Mouse (Mus musculus): ENCODE results near the gene B3gat2. TPM values are rescaled to one million over a fixed set of nuclear protein-coding genes. Genes with fewer than 3 reads are reported as not detected.
A peak's percentile ranks its signal among the peaks of the same experiment; 100 is the strongest.

Gene B3gat2
- total and polyA plus RNA-seq, 2 experiments = under 0.01 TPM; not detected in 1

GRCm38 (mm10) chr1:23798306-23798705 is 36.8 kb downstream of the B3gat2 start:
- no peak overlapping the region for H3K27ac ChIP-seq (replicated peaks; ENCODE audit: insufficient read depth, low read depth, low read length)
- TF ChIP-seq CTCF (IDR thresholded peaks at IDR 0.05; ENCODE audit: low read depth, low read length) (no peak), POLR2A (IDR thresholded peaks at IDR 0.05; ENCODE audit: extremely low read depth, insufficient read depth, low read length) (no peak)
- no peak for DNase-seq (ENCODE audit: extremely low read depth, low read depth, low spot score)
- no peaks in the 10 kb centered on the region for H3K36me3 ChIP-seq (ENCODE audit: control insufficient read depth, insufficient read depth, low read length)
- H3K27me3 ChIP-seq (ENCODE audit: control insufficient read depth, insufficient read depth, low read length) = no peaks in the 10 kb centered on the region
- H3K79me2 ChIP-seq (ENCODE audit: control insufficient read depth, insufficient read depth, low read length) = no peaks in the 10 kb centered on the region
- no peak overlapping the region for H3K4me3 ChIP-seq (ENCODE audit: insufficient read depth, low read depth, low read length)
- H3K9ac ChIP-seq (ENCODE audit: low read depth, low read length) = no peak overlapping the region
- 88% methylated on average over 9 of the region's 9 CpGs for WGBS
- no peaks in the 10 kb centered on the region for H3K4me1 ChIP-seq (ENCODE audit: control insufficient read depth, insufficient read depth, low read length)

GRCm38 (mm10) chr1:23821615-23822014 is 60.1 kb downstream of the B3gat2 start:
- H3K36me3 ChIP-seq (ENCODE audit: control insufficient read depth, insufficient read depth, low read length) = no peaks in the 10 kb centered on the region
- H3K4me3 ChIP-seq (ENCODE audit: insufficient read depth, low read depth, low read length) = no peak overlapping the region
- no peak for DNase-seq (ENCODE audit: extremely low read depth, low read depth, low spot score)
- H3K79me2 ChIP-seq (ENCODE audit: control insufficient read depth, insufficient read depth, low read length) = no peaks in the 10 kb centered on the region
- no peak overlapping the region for H3K9ac ChIP-seq (ENCODE audit: low read depth, low read length)
- TF ChIP-seq POLR2A (IDR thresholded peaks at IDR 0.05; ENCODE audit: extremely low read depth, insufficient read depth, low read length) (no peak), CTCF (IDR thresholded peaks at IDR 0.05; ENCODE audit: low read depth, low read length) (no peak)
- no peaks in the 10 kb centered on the region for H3K4me1 ChIP-seq (ENCODE audit: control insufficient read depth, insufficient read depth, low read length)
- 86% methylated on average over 5 of the region's 5 CpGs for WGBS
- H3K27me3 ChIP-seq (ENCODE audit: control insufficient read depth, insufficient read depth, low read length) = no peaks in the 10 kb centered on the region
- no peak overlapping the region for H3K27ac ChIP-seq (replicated peaks; ENCODE audit: insufficient read depth, low read depth, low read length)

GRCm38 (mm10) chr1:23826887-23827758 is 65.6 kb downstream of the B3gat2 start:
- TF ChIP-seq CTCF (IDR thresholded peaks at IDR 0.05; ENCODE audit: low read depth, low read length) = peak; percentile 71
- TF ChIP-seq POLR2A (IDR thresholded peaks at IDR 0.05; ENCODE audit: extremely low read depth, insufficient read depth, low read length) = no peak
- Histone ChIP-seq H3K36me3 (ENCODE audit: control insufficient read depth, insufficient read depth, low read length) (no peaks in the 10 kb centered on the region), H3K27me3 (ENCODE audit: control insufficient read depth, insufficient read depth, low read length) (no peaks in the 10 kb centered on the region), H3K4me3 (ENCODE audit: insufficient read depth, low read depth, low read length) (no peak overlapping the region), H3K79me2 (ENCODE audit: control insufficient read depth, insufficient read depth, low read length) (no peaks in the 10 kb centered on the region), H3K4me1 (ENCODE audit: control insufficient read depth, insufficient read depth, low read length) (no peaks in the 10 kb centered on the region), H3K9ac (ENCODE audit: low read depth, low read length) (no peak overlapping the region), H3K27ac (replicated peaks; ENCODE audit: insufficient read depth, low read depth, low read length) (no peak overlapping the region)
- peak; percentile 27 for DNase-seq (ENCODE audit: extremely low read depth, low read depth, low spot score)
- WGBS = 32% methylated on average over 13 of the region's 13 CpGs

DNA sequence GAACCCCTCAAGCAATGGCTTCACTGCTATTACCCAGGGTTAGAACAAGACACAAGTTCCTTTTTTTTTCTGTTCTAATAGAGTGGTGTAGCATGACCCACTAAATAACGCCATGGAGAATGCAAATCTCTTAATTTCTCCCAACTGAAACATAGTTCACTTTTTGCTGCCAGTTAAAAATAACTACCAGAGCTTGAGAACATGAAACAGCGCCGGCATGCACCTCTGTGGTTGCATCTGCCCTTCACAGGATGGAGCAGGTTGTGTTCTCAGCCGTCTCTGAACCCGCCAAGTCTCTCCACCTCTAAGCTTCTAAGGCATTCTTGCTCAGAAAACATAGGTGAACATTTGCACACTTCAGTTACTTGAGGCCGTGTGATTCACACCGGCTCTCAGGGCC is 72.7 kb downstream of the B3gat2 start:
- DNase-seq (ENCODE audit: extremely low read depth, low read depth, low spot score) = no peak
- no peaks in the 10 kb centered on the region for H3K27me3 ChIP-seq (ENCODE audit: control insufficient read depth, insufficient read depth, low read length)
- no peaks in the 10 kb centered on the region for H3K4me1 ChIP-seq (ENCODE audit: control insufficient read depth, insufficient read depth, low read length)
- H3K4me3 ChIP-seq (ENCODE audit: insufficient read depth, low read depth, low read length) = no peak overlapping the region
- H3K27ac ChIP-seq (replicated peaks; ENCODE audit: insufficient read depth, low read depth, low read length) = no peak overlapping the region
- no peaks in the 10 kb centered on the region for H3K36me3 ChIP-seq (ENCODE audit: control insufficient read depth, insufficient read depth, low read length)
- no peak overlapping the region for H3K9ac ChIP-seq (ENCODE audit: low read depth, low read length)
- TF ChIP-seq CTCF (IDR thresholded peaks at IDR 0.05; ENCODE audit: low read depth, low read length) (no peak), POLR2A (IDR thresholded peaks at IDR 0.05; ENCODE audit: extremely low read depth, insufficient read depth, low read length) (no peak)
- no peaks in the 10 kb centered on the region for H3K79me2 ChIP-seq (ENCODE audit: control insufficient read depth, insufficient read depth, low read length)
- 72% methylated on average over 7 of the region's 7 CpGs for WGBS

DNA sequence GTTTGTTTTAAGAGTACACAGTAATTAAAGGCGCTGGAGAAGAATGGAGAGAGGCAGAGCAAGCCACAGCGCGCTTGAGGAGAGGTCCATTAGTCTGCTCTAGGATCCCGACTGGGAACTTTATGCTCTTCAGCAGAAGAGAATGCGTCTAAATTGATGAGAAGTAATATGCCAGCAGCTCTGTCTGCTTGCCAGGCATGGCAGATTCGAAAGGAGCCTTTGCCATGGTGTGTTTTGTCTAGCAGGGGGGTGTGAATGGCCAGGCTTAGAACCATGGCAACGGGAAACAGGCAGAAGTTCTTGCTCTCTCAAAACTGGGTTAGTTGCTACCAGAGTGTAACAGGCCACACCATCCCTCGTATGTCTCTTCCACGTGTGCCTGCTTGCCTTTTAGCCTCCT is 73.3 kb downstream of the B3gat2 start:
- Histone ChIP-seq H3K9ac (ENCODE audit: low read depth, low read length) (no peak overlapping the region), H3K27me3 (ENCODE audit: control insufficient read depth, insufficient read depth, low read length) (no peaks in the 10 kb centered on the region), H3K4me3 (ENCODE audit: insufficient read depth, low read depth, low read length) (no peak overlapping the region), H3K4me1 (ENCODE audit: control insufficient read depth, insufficient read depth, low read length) (no peaks in the 10 kb centered on the region), H3K36me3 (ENCODE audit: control insufficient read depth, insufficient read depth, low read length) (no peaks in the 10 kb centered on the region), H3K27ac (replicated peaks; ENCODE audit: insufficient read depth, low read depth, low read length) (no peak overlapping the region), H3K79me2 (ENCODE audit: control insufficient read depth, insufficient read depth, low read length) (no peaks in the 10 kb centered on the region)
- WGBS = 57% methylated on average over 9 of the region's 9 CpGs
- no peak for DNase-seq (ENCODE audit: extremely low read depth, low read depth, low spot score)
- TF ChIP-seq CTCF (IDR thresholded peaks at IDR 0.05; ENCODE audit: low read depth, low read length) = no peak
- TF ChIP-seq POLR2A (IDR thresholded peaks at IDR 0.05; ENCODE audit: extremely low read depth, insufficient read depth, low read length) = no peak

GRCm38 (mm10) chr1:23836630-23837029 is 75.1 kb downstream of the B3gat2 start:
- Histone ChIP-seq H3K4me1 (ENCODE audit: control insufficient read depth, insufficient read depth, low read length) (no peaks in the 10 kb centered on the region), H3K27ac (replicated peaks; ENCODE audit: insufficient read depth, low read depth, low read length) (no peak overlapping the region), H3K9ac (ENCODE audit: low read depth, low read length) (no peak overlapping the region), H3K4me3 (ENCODE audit: insufficient read depth, low read depth, low read length) (no peak overlapping the region), H3K27me3 (ENCODE audit: control insufficient read depth, insufficient read depth, low read length) (no peaks in the 10 kb centered on the region), H3K36me3 (ENCODE audit: control insufficient read depth, insufficient read depth, low read length) (no peaks in the 10 kb centered on the region), H3K79me2 (ENCODE audit: control insufficient read depth, insufficient read depth, low read length) (no peaks in the 10 kb centered on the region)
- 82% methylated on average over 4 of the region's 4 CpGs for WGBS
- DNase-seq (ENCODE audit: extremely low read depth, low read depth, low spot score) = no peak
- TF ChIP-seq POLR2A (IDR thresholded peaks at IDR 0.05; ENCODE audit: extremely low read depth, insufficient read depth, low read length) (no peak), CTCF (IDR thresholded peaks at IDR 0.05; ENCODE audit: low read depth, low read length) (no peak)
